Mouse (Mus musculus) bone marrow, adult 2 months (tissue): ENCODE data around the gene Tmem132c.

Experiments
- CTCF ChIP-seq: fragments of 200-500 bp; IDR thresholded peaks from 2 replicates; pipeline ENCODE4 v1.5.1; 2011; ENCODE audit warnings: low read length, control low read depth; ENCODE audit not compliant: control insufficient read depth, insufficient read depth
- POLR2A ChIP-seq: fragments of 200-500 bp; IDR thresholded peaks from 2 replicates; pipeline ENCODE4 v1.6.1; 2011; ENCODE audit warnings: low read depth, mild to moderate bottlenecking, control low read depth, low read length, borderline replicate concordance; ENCODE audit not compliant: control insufficient read depth

GRCm38 (mm10) chr5:127611881-127612280, 370.3 kb downstream of the Tmem132c start:
- no peak for TF ChIP-seq CTCF
- TF ChIP-seq POLR2A: no peak
